Mouse (Mus musculus) mouse embryonic stem cell (cell line): ENCODE results near the gene Defa22.
"Not testable (repeated sequence)": the region's sequence is repeated elsewhere in the genome, so short reads cannot be mapped to it uniquely, and the experiment has no call there.

Experiments used
- in situ Hi-C, 2 experiments: fragments of 300-500 bp; cut with MboI; formaldehyde crosslinking; loops; 1 replicate in 1 of 2; 3 replicates in 1 of 2; pipeline ENCODE4 v1.14.3; 2019 to 2020; ENCODE audit warnings: low sequenced_read_pairs in 2 of 2, low pct_unique_long_range_greater_than_20kb in 1 of 2, mixed read lengths in 1 of 2; ENCODE audit not compliant: unreplicated experiment in 1 of 2

The Defa22 gene

DNA sequence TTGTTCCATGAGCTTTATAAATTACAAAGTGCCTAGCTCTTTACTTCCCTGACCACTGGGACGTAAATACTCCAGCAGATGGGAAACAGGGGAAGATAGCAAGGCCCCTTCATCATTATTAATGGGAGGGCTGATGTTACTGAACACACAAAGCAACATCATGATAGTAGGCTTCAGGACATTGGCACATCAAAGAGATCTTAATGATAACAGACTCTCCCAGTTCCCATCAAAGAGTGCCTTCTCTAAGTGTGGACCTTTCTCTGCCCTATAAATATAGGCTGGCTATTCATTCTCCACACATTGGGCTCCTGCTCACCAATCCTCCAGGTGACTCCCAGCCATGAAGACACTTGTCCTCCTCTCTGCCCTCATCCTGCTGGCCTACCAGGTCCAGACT lies at the start of gene Defa22:
Gene Defa22, plus strand, starts transcription at position 301 of the 400 bp plus-strand sequence.
- in situ Hi-C loops = not testable (repeated sequence)

DNA sequence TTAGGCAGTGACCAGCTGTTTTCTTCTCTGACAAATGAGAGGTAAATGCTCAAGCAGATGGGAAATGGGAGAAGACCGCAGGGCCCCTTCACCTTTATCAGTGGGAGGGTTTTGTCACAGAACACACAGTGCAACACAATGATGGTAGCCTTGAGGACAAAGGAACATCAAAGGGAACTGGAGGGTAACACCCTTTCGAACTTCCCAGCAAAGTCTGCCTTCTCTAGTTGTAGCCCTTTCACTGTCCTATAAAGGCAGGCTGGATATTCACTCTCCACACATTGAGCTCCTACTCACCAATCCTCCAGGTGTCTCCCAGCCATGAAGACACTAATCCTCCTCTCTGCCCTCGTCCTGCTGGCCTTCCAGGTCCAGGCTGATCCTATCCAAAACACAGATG lies 27.7 kb upstream of the Defa22 start, which contains the start of gene Defa30:
Gene Defa30, plus strand, starts transcription at position 301 of the 400 bp plus-strand sequence.
- in situ Hi-C loops = not testable (repeated sequence)

DNA sequence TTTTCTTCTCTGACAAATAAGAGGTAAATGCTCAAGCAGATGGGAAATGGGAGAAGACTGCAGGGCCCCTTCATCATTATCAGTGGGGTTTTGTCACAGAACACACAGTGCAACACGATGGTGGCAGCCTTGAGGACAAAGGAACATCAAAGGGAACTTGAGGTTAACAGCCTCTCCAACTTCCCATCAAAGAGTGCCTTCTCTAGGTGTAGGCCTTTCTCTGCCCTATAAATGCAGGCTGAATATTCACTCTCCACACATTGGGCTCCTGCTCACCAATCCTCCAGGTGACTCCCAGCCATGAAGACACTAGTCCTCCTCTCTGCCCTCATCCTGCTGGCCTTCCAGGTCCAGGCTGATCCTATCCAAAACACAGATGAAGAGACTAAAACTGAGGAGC lies 29.2 kb downstream of the Defa22 start, which contains the start of gene Defa31:
Gene Defa31, plus strand, starts transcription at position 301 of the 400 bp plus-strand sequence.
- in situ Hi-C loops = not testable (repeated sequence)

DNA sequence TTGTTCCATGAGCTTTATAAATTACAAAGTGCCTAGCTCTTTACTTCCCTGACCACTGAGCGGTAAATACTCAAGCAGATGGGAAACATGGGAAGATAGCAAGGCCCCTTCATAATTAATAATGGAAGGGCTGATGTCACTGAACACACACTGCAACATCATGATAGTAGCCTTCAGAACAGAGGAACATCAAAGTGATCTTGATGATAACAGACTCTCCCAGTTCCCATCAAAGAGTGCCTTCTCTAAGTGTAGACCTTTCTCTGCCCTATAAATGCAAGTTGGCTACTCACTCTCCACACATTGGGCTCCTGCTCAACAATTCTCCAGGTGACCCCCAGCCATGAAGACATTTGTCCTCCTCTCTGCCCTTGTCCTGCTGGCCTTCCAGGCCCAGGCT lies 39.2 kb downstream of the Defa22 start, which contains the start of gene Gm15293:
Gene Gm15293, plus strand, starts transcription at position 301 of the 400 bp plus-strand sequence.
- in situ Hi-C loops = not testable (repeated sequence)
